Mouse (Mus musculus): Measurements from ENCODE around the gene Zic2. TPM values are rescaled to one million over a fixed set of nuclear protein-coding genes. Genes with fewer than 3 reads are reported as not detected.
"Not testable (repeated sequence)": the region's sequence is repeated elsewhere in the genome, so short reads cannot be mapped to it uniquely, and the experiment has no call there.

The Zic2 gene
- polyA plus RNA-seq, 1 experiment from 2014 or later, result not detected

DNA sequence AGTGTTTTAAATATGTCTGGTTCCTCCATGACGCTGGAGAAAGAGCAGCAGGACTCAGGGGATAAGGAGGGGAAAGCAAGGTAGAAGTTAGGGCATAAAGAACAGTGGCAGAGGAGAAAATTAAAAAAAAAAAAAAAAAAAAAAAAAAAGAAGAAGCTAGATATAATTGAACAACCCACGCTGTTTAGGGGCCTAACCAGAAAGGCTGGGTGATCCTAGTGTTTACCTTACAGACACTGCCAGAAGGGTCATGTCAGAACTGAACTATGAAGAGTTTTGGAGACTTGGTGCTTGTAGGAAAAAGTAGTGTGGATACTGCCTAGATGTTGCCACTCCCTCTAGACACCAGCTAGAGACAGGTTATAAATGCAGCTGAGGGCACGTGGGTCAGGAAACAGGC is 13.7 kb upstream of the Zic2 start:
- DNase-seq (ENCODE audit: low spot score), result no peak

DNA sequence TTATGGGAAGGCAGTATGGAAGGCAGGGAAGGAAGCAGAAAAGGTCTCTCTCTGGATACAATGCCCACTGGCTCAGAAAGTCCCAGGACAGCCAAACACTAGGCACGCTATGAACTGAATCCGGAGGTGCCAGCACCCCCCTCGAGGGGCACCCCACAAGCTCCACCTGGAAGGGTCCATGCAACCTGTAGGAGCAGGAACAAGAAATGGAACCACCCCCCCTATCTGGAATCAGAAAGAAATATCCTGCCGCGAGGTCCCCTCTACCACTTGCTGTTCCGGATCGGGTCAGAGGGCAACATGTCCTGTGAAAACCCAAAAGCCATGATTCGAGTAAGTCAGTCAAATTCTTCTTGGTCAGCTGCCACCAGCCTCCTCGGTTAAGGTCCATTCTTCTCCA is 13.3 kb upstream of the Zic2 start:
- no peak for DNase-seq (ENCODE audit: low spot score)

GRCm38 (mm10) chr14:122462689-122463079 is 12.6 kb upstream of the Zic2 start:
- no peak for DNase-seq (ENCODE audit: low spot score)

DNA sequence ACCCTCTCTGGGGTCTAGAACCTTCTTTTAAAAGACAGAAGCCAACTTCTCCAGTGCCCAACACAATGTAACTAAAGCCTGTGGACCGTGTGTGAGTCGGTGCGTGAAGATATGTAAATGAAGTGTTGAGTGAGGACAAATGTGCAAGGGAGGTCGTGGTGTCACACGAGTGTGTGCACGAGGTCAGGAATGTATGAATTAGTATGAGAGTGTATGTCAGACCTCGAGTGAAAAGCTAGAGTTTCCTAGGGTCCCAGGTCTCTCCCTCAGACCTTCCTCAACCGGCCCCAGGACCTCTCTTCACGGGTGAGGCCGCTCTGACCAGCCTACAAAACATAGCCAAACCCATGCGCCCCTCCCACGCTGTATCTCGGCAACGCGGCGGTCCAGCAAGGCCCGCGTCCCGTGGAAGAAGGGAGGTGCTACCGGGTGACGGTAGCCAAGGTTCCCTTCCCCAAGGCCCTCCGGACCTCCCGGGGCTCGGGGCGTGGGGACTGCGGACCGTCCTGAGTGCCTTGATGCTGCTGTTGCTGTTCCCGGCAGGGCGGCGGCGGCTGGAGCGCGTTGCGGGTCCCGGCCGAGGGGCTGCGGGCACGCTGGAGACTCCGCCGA is 12.0 kb upstream of the Zic2 start:
- DNase-seq (ENCODE audit: low spot score), result no peak

DNA sequence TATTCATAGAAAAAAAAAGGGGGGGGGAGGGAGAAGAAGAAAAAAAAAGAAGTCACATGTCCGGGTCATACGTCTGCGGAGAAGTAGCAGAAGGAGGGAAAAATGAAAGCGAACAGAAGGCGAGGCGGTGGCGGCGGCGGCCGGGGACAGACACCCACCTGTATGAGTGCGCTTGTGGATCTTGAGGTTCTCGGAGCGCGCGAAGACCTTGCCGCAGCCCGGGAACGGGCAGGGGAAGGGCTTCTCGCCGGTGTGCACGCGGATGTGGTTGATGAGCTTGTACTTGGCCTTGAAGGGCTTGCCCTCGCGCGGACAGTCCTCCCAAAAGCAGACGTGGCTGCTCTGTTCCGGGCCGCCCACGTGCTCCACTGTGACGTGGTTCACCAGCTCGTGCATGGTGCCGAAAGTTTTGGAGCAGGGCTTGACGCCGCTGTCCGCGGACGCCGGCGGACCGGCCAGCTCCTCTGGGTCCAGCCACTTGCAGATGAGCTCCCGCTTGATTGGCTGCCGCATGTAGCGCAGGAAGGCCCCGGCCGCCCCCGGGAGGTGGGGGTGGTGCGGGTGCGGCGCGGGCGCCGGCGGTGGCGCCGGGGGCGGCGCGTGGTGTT is 11.4 kb upstream of the Zic2 start:
- not testable (repeated sequence) for DNase-seq (ENCODE audit: low spot score)

DNA sequence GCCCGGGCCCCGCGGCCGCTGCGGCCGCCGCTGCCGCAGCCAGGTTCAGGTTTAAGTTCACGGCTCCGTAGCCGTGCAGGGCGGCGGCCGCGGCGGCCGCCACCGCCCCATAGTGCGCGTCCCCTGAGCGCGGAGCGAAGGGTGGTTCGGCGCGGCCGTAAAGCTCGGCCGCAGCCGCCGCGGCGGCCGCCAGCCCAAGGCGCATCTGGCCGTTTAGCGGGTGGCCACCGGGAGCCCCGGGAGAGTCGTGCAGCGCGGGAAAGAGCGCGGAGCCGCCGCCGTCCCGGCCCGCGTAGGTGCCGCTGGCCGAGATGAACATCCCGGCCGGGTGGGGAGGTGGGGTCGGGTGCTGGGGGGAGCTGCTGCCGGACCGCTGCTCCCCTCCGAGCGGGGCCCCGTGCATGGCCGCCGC is 10.9 kb upstream of the Zic2 start:
- no peak for DNase-seq (ENCODE audit: low spot score)

DNA sequence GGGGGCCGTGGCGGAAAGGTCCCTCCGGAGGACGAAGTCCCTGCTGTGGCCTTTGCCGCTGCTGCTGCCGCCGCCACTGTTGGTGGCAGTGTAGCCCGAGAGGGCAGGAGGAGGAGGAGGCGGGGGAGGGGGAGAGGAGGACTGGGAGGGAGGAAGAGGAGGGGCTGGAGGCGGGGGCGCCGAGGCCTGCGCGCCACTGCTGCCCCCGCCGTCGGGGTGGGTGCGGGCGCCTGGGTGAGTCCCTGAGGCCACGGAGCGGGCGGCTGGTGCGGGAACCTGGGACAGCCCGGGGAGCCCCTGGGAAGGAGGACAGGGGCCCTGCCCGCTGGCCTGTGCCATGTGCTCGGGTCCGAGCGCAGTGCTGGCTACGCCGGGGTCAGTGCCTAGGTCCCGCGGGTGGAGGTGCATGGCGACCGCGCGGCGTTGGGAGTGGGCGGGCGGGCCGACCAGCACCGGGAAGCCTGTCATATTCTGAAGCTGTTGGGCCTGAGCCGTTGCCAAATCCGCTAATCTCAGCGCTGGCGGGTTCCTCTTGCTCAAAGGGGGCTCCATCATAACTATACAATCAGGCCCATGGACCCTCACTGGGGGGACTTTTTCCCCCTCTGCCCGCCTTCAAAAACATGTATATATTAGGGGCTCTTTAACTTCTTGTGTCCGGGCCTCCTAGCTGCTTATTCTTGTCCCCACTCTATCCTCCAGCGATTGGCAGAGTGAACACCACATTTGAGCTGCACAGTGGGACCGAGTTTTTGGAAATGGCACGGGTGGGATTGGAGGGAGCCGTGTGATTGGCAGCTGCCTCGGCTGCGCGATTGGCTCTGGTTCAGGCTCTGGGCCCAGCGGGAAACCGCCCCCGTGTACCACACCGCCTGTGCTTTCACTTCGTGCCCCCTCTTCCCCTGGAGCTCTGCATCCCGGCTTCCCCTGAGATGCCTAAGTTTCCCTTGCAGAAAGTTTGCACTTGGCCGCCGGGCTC is 10.2 kb upstream of the Zic2 start, which contains the start of gene Zic5:
Gene Zic5 (minus strand): TSS at position 915 of the 979 bp plus-strand sequence.
- DNase-seq (ENCODE audit: low spot score), result no peak

- DNase-seq (ENCODE audit: low spot score), result no peak
Observed at GRCm38 (mm10) chr14:122465931-122466490, 9.2 kb upstream of the Zic2 start.

DNA sequence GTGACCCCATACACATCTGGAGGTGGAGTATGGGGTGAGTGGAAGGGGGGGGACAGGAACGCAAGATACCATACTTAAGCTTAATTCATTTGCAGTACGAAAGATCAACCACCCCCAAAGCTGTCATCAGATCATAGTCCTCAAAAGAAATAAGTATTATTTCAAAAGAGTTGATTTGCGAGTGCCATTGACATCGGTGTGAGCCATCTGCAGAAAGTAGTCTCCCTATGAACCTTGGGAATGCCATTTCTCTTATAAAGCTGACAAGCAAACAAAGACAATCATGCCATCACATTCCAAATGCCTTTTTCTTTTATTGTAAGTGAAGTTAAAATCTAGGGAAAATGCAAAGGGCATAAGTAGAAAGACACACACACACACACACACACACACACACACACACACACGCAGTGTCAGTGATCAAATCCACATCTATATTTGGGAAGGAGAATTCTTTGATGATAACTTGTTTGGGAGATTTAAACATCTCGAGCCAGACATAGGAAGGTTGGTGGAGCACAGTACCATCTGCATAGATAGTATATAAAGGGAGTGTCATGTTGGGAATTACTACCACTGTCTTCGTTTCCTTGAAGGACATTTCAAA is 8.4 kb upstream of the Zic2 start:
- DNase-seq (ENCODE audit: low spot score), result no peak

DNA sequence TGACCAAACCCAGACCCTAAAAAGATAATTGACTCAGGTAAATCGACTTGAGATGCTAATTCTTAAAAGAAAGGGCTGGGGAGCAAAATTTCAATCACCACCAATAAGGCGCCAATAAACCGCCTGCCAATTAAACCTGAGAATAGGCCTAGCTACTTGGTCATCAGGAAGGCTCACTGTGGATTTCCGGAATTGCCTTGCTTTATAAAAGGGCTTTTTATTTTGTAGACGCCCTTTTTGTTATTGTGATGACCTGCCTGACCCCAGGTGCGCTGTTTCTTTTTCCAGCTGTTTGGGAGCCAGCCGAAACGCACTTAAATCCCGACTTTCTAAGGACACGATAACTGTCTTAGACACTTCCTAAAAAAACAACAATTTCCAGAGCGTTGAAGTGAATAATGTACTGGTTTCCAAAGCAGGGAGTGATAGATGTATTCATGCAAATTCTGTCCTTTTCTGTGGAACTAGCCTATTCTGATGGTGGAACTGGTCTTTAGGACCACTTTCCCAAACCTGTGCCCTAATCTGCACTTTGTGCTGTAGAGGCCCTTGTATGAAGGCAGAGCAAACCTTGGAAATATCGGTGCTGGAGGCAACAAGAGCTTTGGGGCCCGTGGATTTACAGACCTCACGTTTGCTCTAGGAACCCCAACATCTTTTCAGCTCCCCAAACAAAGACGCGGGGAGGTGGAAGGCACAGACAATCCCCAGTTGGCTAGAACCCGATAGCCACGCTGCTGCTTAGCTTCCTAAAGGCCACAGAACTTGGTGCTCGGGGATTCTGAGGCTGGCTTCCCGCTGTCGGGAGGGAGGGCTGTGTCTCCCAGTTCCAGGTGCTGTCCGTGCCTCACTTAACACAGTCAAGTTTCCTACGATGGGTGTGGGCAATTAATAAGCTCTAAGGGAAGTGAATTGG is 7.1 kb upstream of the Zic2 start:
- DNase-seq (ENCODE audit: low spot score), result no peak

- DNase-seq (ENCODE audit: low spot score), result no peak
Observed at GRCm38 (mm10) chr14:122468971-122469755, 6.1 kb upstream of the Zic2 start.

GRCm38 (mm10) chr14:122471449-122472085 is 3.7 kb upstream of the Zic2 start:
- DNase-seq (ENCODE audit: low spot score), result no peak

DNA sequence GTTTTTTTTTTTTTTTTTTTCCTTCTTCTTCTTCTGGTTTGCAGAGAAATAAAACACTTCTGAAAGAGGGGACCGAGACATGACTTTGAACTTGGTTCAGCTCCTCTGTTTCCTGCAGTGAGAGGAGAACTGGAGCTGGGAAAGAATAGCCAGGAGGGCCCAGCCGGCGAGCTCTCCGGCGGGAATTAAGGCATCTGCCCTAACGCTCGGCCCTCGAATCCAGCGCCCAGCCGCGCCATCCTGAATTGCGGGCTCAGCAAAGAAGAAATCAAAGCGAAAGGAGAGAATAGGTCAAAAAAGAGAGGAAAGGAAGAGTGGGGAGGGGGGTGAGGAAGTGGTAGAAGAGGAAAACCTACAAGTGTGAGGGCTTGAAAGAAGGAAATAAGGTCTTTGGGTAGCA is 3.1 kb upstream of the Zic2 start:
- no peak for DNase-seq (ENCODE audit: low spot score)

DNA sequence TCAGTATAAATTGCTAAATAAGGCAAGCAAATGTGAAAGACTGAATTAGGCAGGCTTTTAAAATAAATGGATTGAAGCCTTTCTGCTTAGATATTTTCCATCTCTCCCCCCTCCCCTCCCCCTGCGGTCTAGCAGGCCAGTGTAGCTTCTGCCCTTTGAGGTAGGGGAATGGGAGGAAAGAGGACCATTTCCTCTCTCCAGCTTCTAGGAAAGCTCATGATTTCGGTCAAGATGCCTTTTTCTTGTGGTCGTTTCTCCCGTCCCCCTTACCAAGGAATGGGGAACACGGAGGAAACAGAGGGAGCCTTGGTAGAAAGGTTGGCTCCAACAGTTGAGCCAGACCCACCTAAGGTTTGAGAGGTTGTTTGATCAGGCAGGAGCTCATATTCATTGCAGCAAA is 2.6 kb upstream of the Zic2 start:
- no peak for DNase-seq (ENCODE audit: low spot score)

DNA sequence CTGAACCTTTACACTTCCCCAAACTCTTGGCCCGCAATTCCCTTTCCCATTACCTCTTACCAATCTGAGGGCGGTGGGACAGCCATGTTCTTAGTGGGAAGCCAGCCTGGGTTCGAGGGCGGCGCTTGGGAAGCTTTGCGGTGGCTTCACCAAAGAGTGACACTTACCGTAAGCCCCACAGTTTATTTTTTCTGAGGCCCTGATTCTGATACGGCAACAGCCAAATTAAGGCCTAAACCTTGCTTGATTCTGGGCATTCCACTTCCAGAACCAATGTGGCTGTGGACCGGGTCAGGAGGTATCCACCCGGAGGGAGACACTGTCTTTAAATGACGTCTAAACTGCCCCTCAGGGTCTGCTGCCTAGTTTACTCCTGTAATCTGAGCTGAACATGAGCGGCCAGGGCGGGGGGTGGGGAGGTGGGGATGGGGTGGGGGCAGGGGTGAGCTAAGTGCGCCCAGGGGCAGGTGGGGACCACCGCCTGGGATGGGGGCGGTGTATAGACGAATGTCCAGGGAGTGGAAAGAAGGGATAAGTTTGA is 2.0 kb upstream of the Zic2 start:
- DNase-seq (ENCODE audit: low spot score), result no peak

DNA sequence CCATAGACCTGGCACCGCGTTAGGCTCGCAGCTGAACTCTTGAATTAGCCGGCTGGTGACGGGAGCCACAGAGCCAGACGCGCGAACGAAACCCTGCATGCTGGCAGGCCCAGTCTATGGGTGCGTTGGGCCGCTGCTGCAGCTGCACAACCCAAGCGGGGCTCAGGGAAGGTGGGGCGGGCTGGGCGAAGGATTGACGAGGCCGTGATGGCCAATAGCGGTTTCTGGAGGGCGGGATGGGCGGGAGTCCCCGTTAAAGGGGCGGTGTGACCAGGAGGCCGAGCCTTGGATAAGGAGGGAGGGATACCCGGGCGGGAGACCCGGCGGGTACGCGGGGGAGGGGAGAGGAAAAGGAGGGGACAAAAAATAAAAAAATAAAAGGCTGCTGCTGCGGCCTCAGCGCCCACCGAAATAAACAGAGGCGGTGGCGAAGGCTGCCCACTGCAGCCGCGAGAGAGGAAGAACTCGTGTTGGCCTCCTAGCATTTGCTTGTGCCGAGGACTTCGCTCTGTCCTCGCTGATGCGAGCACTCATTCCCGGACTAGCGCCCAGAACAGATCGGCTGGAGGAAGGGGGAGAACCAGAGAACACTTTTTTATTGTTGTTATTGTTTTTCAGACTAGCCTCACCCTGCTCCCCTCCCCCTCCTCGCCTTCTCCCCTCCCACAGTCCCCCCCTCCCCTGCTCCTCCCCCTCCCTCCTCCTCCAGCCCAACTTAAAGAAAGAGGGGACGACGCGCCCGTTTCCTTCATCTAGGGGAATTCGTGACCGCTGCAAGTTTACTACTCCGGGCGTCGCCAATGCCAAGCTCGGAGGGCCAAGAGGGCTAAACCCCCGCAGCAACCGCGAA is 969 bp upstream of the Zic2 start:
- DNase-seq (ENCODE audit: low spot score), result no peak

DNA sequence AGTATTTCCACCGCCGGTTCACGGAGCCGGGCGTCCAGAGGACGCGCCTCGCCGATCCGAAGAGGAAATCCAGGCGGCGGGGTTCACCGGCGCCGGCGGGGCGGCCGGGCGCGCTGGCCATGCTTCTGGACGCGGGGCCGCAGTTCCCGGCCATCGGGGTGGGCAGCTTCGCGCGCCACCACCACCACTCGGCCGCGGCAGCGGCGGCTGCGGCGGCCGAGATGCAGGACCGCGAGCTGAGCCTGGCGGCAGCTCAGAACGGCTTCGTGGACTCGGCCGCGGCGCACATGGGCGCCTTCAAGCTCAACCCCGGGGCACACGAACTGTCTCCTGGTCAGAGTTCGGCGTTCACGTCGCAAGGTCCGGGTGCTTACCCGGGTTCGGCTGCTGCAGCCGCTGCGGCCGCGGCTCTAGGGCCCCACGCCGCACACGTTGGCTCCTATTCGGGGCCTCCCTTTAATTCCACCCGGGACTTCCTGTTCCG is 364 bp downstream of the Zic2 start:
- DNase-seq (ENCODE audit: low spot score), result no peak
